Mouse (Mus musculus): Measurements from ENCODE around the gene Ccdc130. TPM values are rescaled to one million over a fixed set of nuclear protein-coding genes. Genes with fewer than 3 reads are reported as not detected.
A peak's percentile ranks its signal among the peaks of the same experiment; 100 is the strongest.

Gene Ccdc130
- polyA plus RNA-seq, 1 experiment from 2014 or later = 21.2 TPM

MicroRNA genes within 50 kb of the gene (microRNA counts, 519-probe panel; counts per million panel counts)
- microRNA mmu-miR-23a = 4,242 counts per million, percentile 67 among the panel's probes with 10 or more counts
- microRNA mmu-miR-27a = 5,164 counts per million, percentile 89 among the panel's probes with 10 or more counts

Small RNA genes within 50 kb of the gene (microRNA-seq; reads per million reads assigned to microRNA genes)
- gene Mir23a (ENCODE audit: borderline number of aligned reads) = 10,205 reads per million, percentile 94 among the genes with 10 or more reads in this experiment
- not detected for gene Mir24-2 (ENCODE audit: borderline number of aligned reads)
- 193 reads per million, percentile 52 among the genes with 10 or more reads in this experiment for gene Mir27a (ENCODE audit: borderline number of aligned reads)
- not detected for gene Mir3074-2 (ENCODE audit: borderline number of aligned reads)

Other genes with a start within 250 kb of the Ccdc130 start
- 1.5 and 3.0 TPM in 2 replicates for gene Palm3, start 248.9 kb downstream of the Ccdc130 start, polyA plus RNA-seq (2014; fragmentation: Nextera tagmentation; extraction: Ambion mirVana)
- gene Il27ra, start 227.8 kb downstream of the Ccdc130 start, polyA plus RNA-seq (2014; fragmentation: Nextera tagmentation; extraction: Ambion mirVana) = 0.31 and 0.38 TPM in 2 replicates
- not detected in 2 replicates for gene Rln3, start 225.4 kb downstream of the Ccdc130 start, polyA plus RNA-seq (2014; fragmentation: Nextera tagmentation; extraction: Ambion mirVana)
- gene Gm10643, start 205.2 kb downstream of the Ccdc130 start, polyA plus RNA-seq (2014; fragmentation: Nextera tagmentation; extraction: Ambion mirVana) = 1.2 and 2.0 TPM in 2 replicates
- gene Rfx1, start 203.5 kb downstream of the Ccdc130 start, polyA plus RNA-seq (2014; fragmentation: Nextera tagmentation; extraction: Ambion mirVana) = 7.5 and 8.2 TPM in 2 replicates
- 9.8 and 11.3 TPM in 2 replicates for gene Dcaf15, start 165.6 kb downstream of the Ccdc130 start, polyA plus RNA-seq (2014; fragmentation: Nextera tagmentation; extraction: Ambion mirVana)
- 0.14 TPM in 1 of 2 replicates, not detected in the other for gene Podnl1, start 144.4 kb downstream of the Ccdc130 start, polyA plus RNA-seq (2014; fragmentation: Nextera tagmentation; extraction: Ambion mirVana)
- 9.5 and 10.0 TPM in 2 replicates for gene Cc2d1a, start 122.4 kb downstream of the Ccdc130 start, polyA plus RNA-seq (2014; fragmentation: Nextera tagmentation; extraction: Ambion mirVana)
- 0.53 and 0.67 TPM in 2 replicates for gene 4930432K21Rik, start 122.4 kb downstream of the Ccdc130 start, polyA plus RNA-seq (2014; fragmentation: Nextera tagmentation; extraction: Ambion mirVana)
- 3.9 and 4.7 TPM in 2 replicates for gene Nanos3, start 85.2 kb downstream of the Ccdc130 start, polyA plus RNA-seq (2014; fragmentation: Nextera tagmentation; extraction: Ambion mirVana)
- 15.3 and 16.9 TPM in 2 replicates for gene Zswim4, start 33.3 kb downstream of the Ccdc130 start, polyA plus RNA-seq (2014; fragmentation: Nextera tagmentation; extraction: Ambion mirVana)
- 322 and 340 TPM in 2 replicates for gene D8Ertd738e, start 20.7 kb downstream of the Ccdc130 start, polyA plus RNA-seq (2014; fragmentation: Nextera tagmentation; extraction: Ambion mirVana)
- gene Mri1, start 13.1 kb downstream of the Ccdc130 start, polyA plus RNA-seq (2014; fragmentation: Nextera tagmentation; extraction: Ambion mirVana) = 50.6 and 54.1 TPM in 2 replicates
- gene Cacna1a, start 118.1 kb upstream of the Ccdc130 start, polyA plus RNA-seq (2014; fragmentation: Nextera tagmentation; extraction: Ambion mirVana) = 4.9 and 6.0 TPM in 2 replicates